In genomic region chr1:172635258-172635657, GRCm38 (mm10) we compare ENCODE assay signal across 22 mouse cellular contexts. TPM values are rescaled to one million over a fixed set of nuclear protein-coding genes. Genes with fewer than 3 reads are reported as not detected.
DNase-seq lines count a peak whose midpoint lies in the region; ATAC-seq and TF ChIP-seq lines count a peak whose summit lies in the region.
"Had no signal": no experiment of that assay in that cellular context is flagged by ENCODE, and none has a peak within 500 bp of the region (broad histone marks: within the 10 kb centered on the region; RNA-seq: fewer than 3 reads in every experiment).

No protein-coding gene starts in this region.

- H3K9me3 ChIP-seq in heart, embryonic 11.5 days (replicated peaks; ENCODE audit: control insufficient read depth, low read length): no peaks in the 10 kb centered on the region
- H3K9me3 ChIP-seq in heart, embryonic 16.5 days (replicated peaks; ENCODE audit: control insufficient read depth, low read length): no peaks in the 10 kb centered on the region
- H3K9me3 ChIP-seq: limb, embryonic 13.5 days; liver, embryonic 15.5 days had no signal

- no peak overlapping the region for H3K4me3 ChIP-seq in layer of hippocampus, adult 2 months
- no peak overlapping the region for H3K4me3 ChIP-seq in heart, embryonic 11.5 days (ENCODE audit: low read depth, low read length)
- no peak overlapping the region for H3K4me3 ChIP-seq in heart, embryonic 16.5 days (ENCODE audit: low read length)
- H3K4me3 ChIP-seq: limb, embryonic 13.5 days; liver, embryonic 15.5 days; megakaryocyte, embryonic 14.5 days had no signal

- WGBS in heart, embryonic 11.5 days (ENCODE audit: insufficient replicate concordance): 35% methylated on average over 4 of the region's 4 CpGs
- 38% methylated on average over 4 of the region's 4 CpGs for WGBS in heart, embryonic 16.5 days

- peak overlapping the region; percentile 43; the same call in 1 of the 2 replicates for H3K27ac ChIP-seq in layer of hippocampus, adult 2 months
- H3K27ac ChIP-seq in heart, embryonic 11.5 days (ENCODE audit: low read depth, low read length): peak overlapping the region; percentile 29; the same call in 1 of the 2 replicates
- H3K27ac ChIP-seq in heart, embryonic 16.5 days (ENCODE audit: low read length): no peak overlapping the region
- H3K27ac ChIP-seq: limb, embryonic 13.5 days; liver, embryonic 15.5 days had no signal

- H3K4me1 ChIP-seq in heart, embryonic 11.5 days (ENCODE audit: control insufficient read depth, insufficient read depth, low read length): peaks cover 8% of the 10 kb centered on the region
- H3K4me1 ChIP-seq in heart, embryonic 16.5 days (ENCODE audit: control insufficient read depth, insufficient read depth, low read length): peaks cover 9% of the 10 kb centered on the region

- DNase-seq in heart, adult 8-10 months (ENCODE audit: low spot score): peak; percentile 45
- no peak for DNase-seq in heart, postnatal 14 days
- no peak for DNase-seq in layer of hippocampus, adult 2 months (ENCODE audit: low spot score in 2 of 2)
- DNase-seq in layer of hippocampus, postnatal 25 days (ENCODE audit: extremely low spot score in 1 of 2, low spot score in 1 of 2): no peak
- DNase-seq in cerebellum, postnatal 14 days: no peak
- DNase-seq in right cerebral cortex, postnatal 14 days: no peak
- DNase-seq: cerebellum, adult 11 months; cerebellum, postnatal 36 days; thymus, postnatal 14 days had no signal

- intact Hi-C loops in heart, postnatal 14 days (cut with DNase I): loop anchor here (10.0 kb wide), 1 partner anchor 760 kb away; no protein-coding TSS in a partner anchor

- H3K27me3 ChIP-seq in heart, embryonic 11.5 days (ENCODE audit: control insufficient read depth, insufficient read depth, low read length): no peaks in the 10 kb centered on the region
- no peaks in the 10 kb centered on the region for H3K27me3 ChIP-seq in heart, embryonic 16.5 days (ENCODE audit: control insufficient read depth, insufficient read depth, low read length)
- H3K27me3 ChIP-seq: liver, embryonic 15.5 days had no signal

- TF ChIP-seq CTCF in layer of hippocampus, adult 2 months (conservative IDR thresholded peaks at IDR 0.05): no peak

- H3K4me2 ChIP-seq in heart, embryonic 11.5 days: no peak overlapping the region
- 0 out of 2 replicates have a peak overlapping the region, but pooled peaks have one; percentile 1 for H3K4me2 ChIP-seq in heart, embryonic 16.5 days (ENCODE audit: low read depth, low read length)
- H3K4me2 ChIP-seq: limb, embryonic 13.5 days; liver, embryonic 15.5 days had no signal

- no peak overlapping the region for H3K9ac ChIP-seq in heart, embryonic 11.5 days (ENCODE audit: low read depth, low read length)
- H3K9ac ChIP-seq in heart, embryonic 16.5 days (ENCODE audit: low read length): no peak overlapping the region
- H3K9ac ChIP-seq: limb, embryonic 13.5 days; liver, embryonic 15.5 days had no signal

- no peak for ATAC-seq in heart, embryonic 11.5 days (replicated peaks; ENCODE audit: insufficient number of reproducible peaks, low FRiP score, low TSS enrichment)
- ATAC-seq in heart, embryonic 16.5 days (replicated peaks; ENCODE audit: extremely low read depth, insufficient read depth, low FRiP score): no peak
- ATAC-seq: intestine, embryonic 16.5 days had no signal

- H3K36me3 ChIP-seq in heart, embryonic 11.5 days (ENCODE audit: control insufficient read depth, insufficient read depth, low read length): no peaks in the 10 kb centered on the region
- no peaks in the 10 kb centered on the region for H3K36me3 ChIP-seq in heart, embryonic 16.5 days (ENCODE audit: control insufficient read depth, insufficient read depth)
- H3K36me3 ChIP-seq: G1E; limb, embryonic 13.5 days; liver, embryonic 15.5 days had no signal

RNA-seq across cellular contexts. Expression of gene Dusp23, which starts 2.5 kb away (rescaled TPM):
- total RNA-seq in heart, adult 8-10 months (2022): 10 to 100 TPM in 3 of 4 experiments, 1 to 10 TPM in 1; 8.5 to 14.0 (median 11.5) TPM
- total RNA-seq in heart, postnatal 14 days (2021): 1 to 10 TPM; 7.4 to 9.3 TPM
- 1 to 10 TPM; 6.6 to 7.5 TPM for total RNA-seq in layer of hippocampus, adult 2 months (2021)
- 1 to 10 TPM; 6.8 to 8.8 TPM for total RNA-seq in layer of hippocampus, postnatal 25 days (2021)
- polyA plus RNA-seq in heart, embryonic 11.5 days (2014; fragmentation: Nextera tagmentation; extraction: Ambion mirVana): 11.8 and 14.5 TPM in 2 replicates
- polyA plus RNA-seq in heart, embryonic 16.5 days (2015; fragmentation: Nextera tagmentation; extraction: Ambion mirVana): 11.4 and 12.2 TPM in 2 replicates
- total RNA-seq: G1E had no signal
- polyA plus RNA-seq: G1E had no signal

RNA-seq across cellular contexts. Expression of gene Fcrl6, which starts 32.9 kb away (rescaled TPM):
- not detected for total RNA-seq in heart, adult 8-10 months (2022)
- not detected for total RNA-seq in heart, postnatal 14 days (2021)
- total RNA-seq in layer of hippocampus, adult 2 months (2021): not detected
- not detected for total RNA-seq in layer of hippocampus, postnatal 25 days (2021)
- polyA plus RNA-seq in heart, embryonic 11.5 days (2014; fragmentation: Nextera tagmentation; extraction: Ambion mirVana): not detected in 2 replicates
- polyA plus RNA-seq in heart, embryonic 16.5 days (2015; fragmentation: Nextera tagmentation; extraction: Ambion mirVana): not detected in 2 replicates
- total RNA-seq: adrenal gland, adult 18-20 months; G1E; left cerebral cortex, adult 18-20 months had no signal
- polyA plus RNA-seq: forebrain, embryonic 11.5 days; G1E; intestine, embryonic 16.5 days; large intestine, adult 2 months; liver, embryonic 15.5 days; stomach, embryonic 16.5 days had no signal

RNA-seq across cellular contexts. Expression of gene Slamf8, which starts 44.9 kb away (rescaled TPM):
- under 1 TPM; 0.16 to 0.31 (median 0.24) TPM for total RNA-seq in heart, adult 8-10 months (2022)
- under 1 TPM in 1 of 2 experiments, not detected in 1; 0.17 TPM for total RNA-seq in heart, postnatal 14 days (2021)
- total RNA-seq in layer of hippocampus, adult 2 months (2021): not detected
- not detected for total RNA-seq in layer of hippocampus, postnatal 25 days (2021)
- not detected in 2 replicates for polyA plus RNA-seq in heart, embryonic 11.5 days (2014; fragmentation: Nextera tagmentation; extraction: Ambion mirVana)
- polyA plus RNA-seq in heart, embryonic 16.5 days (2015; fragmentation: Nextera tagmentation; extraction: Ambion mirVana): 0.35 TPM in 2 replicates
- total RNA-seq: left cerebral cortex, adult 18-20 months had no signal
- polyA plus RNA-seq: embryonic facial prominence, embryonic 14.5 days; forebrain, embryonic 11.5 days; G1E had no signal
